Mouse (Mus musculus) regulatory T cell (primary cell): ENCODE measurements around the gene Olfr721-ps1.

Experiments used
- in situ Hi-C: fragments of 300-600 bp; cut with MboI, MseI; formaldehyde crosslinking; loops from one replicate; pipeline ENCODE4 v1.15.1; 2025; ENCODE audit warnings: high pct_unique_total_duplicates

Olfr721-ps1 gene

GRCm38 (mm10) chr14:14400998-14401397 is at the start of gene Olfr721-ps1:
TSS of gene Olfr721-ps1 (plus strand) at chr14:14401298.
- in situ Hi-C loops: no loop called here

DNA sequence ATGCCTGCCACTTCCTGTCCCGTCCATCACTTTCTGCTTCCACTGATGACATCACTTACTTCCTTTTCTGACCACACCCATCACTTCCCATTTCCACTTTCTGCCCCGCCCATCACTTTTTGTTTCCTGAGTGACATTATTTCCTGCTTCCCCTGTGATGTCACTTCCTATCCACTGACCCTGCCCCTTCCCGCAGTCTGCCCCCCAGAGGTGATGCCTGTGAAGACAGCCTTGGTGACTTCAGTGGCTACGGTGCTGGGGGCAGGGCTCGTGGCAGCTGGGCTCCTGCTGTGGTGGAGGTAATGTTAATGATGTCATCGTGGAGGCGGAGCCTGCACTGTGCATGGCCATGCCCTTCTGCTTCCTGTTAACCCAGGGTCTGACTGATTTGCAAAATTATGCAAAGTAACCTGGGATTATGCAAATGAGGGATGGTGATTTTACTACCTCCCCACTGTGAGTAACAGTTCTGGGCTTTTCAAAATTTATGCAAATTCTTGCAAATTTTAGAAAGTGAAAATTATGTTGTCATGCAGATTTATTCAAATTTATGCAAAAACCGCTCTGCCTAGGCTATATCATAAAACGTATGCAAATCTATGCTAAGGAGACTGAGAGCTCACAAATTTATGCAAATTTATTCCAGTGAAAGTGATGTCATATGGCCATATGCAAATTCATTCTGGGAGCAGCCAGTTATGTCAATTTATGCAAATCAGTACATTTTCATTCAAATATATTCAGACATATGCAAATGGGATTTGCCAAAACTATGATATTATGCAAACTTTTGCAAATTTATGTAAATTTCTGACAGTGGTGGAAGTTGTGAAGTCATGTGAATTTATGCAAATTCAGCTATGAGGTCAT is 49.1 kb upstream of the Olfr721-ps1 start:
- in situ Hi-C loops: loop anchor here (5.0 to 25.0 kb wide), 4 partner anchors 230 to 2010 kb away; partner anchors contain the start of genes Psmd6 and Top2b

DNA sequence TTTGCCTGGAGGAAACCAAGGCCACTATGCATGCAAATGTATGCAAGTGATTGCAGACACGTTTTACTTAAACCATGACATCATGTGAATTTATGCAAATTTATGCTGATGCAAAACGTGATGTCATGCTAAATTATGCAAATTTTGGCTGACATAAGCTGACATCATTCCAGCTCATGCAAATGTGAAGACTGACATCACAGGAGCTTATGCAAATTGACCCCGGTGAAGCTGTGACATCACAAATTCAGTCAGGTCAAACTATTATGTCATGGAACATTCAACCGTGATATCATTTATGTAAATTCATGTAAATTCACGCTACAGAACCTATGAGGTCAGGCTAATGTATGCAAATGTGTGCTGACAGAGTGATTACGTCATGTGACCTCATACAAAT is 48.5 kb upstream of the Olfr721-ps1 start:
- in situ Hi-C loops: loop anchor here (5.0 to 25.0 kb wide), 4 partner anchors 230 to 2010 kb away; partner anchors contain the start of genes Psmd6 and Top2b

DNA sequence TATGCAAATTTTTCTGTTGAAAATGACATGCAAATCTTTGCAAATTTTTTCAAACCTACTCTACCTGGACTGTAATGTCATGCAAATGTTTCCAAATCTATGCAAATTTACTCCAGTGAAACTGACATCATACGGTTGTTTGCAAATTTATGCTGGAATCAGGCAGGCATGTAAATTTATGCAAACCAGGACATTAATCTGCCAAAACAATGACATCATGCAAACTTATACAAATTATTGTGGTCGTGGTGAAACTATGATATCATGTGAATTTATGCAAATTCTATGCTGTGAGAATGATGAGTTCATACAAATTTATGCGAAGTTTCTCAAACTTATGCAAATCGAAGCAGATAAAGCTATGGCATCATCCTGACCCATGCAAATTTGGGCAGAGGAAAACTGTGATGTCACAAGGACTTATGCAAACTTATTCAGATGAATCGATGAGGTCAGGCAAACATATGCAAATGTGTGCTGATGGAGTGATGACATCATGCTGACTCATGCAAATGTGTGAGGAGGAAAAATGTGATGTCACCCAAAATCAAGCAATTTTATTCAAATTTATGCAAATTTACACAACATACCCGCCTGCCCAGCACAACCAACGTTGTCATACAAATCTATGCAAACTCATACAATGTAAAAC is 47.9 kb upstream of the Olfr721-ps1 start:
- in situ Hi-C loops: loop anchor here (5.0 to 25.0 kb wide), 4 partner anchors 231 to 2009 kb away; partner anchors contain the start of genes Psmd6 and Top2b

GRCm38 (mm10) chr14:14353740-14354510 is 47.2 kb upstream of the Olfr721-ps1 start:
- in situ Hi-C loops: loop anchor here (5.0 to 25.0 kb wide), 4 partner anchors 232 to 2008 kb away; partner anchors contain the start of genes Psmd6 and Top2b

GRCm38 (mm10) chr14:14354511-14355359 is 46.4 kb upstream of the Olfr721-ps1 start:
- in situ Hi-C loops: loop anchor here (5.0 to 25.0 kb wide), 5 partner anchors 232 to 2008 kb away; partner anchors contain the start of genes Psmd6 and Top2b

DNA sequence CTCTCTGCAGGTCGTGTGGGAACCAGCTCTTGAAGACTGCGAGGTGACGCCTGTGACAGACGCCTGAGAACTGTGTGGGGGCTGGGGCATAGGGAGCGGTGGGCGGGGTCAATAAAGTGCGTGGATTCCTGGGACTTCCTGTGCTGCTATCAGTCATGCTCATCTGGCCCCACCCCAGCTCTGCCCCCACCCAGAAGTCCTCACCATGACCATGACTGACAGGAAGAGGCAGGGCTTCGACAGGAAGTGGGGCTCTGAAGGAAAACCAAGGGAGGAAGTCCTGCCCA is 45.8 kb upstream of the Olfr721-ps1 start:
- in situ Hi-C loops: loop anchor here (5.0 to 25.0 kb wide), 3 partner anchors 342 to 2007 kb away; partner anchors contain the start of gene Top2b

DNA sequence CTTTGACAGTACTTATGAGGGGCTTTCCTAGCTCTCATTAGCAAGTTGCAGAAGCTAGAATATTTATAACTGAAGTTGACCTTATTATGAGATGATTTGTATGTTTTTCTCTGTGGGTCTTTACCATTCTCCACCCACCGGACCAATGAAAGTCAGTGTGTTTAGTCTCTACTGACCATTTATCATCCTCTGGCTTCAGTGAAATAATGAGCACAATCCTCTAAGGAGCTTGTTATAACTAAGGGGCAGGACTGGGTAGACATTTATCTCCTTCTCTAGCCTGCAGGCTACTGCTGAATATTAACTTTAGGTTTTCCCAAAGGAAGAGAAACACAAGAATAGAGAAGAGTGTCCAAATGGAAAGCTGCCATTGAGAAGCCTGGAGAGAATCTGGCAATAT is 5.6 kb upstream of the Olfr721-ps1 start:
- in situ Hi-C loops: no loop called here

- in situ Hi-C loops: no loop called here
These were observed 35.1 kb downstream of the Olfr721-ps1 start for GRCm38 (mm10) chr14:14436078-14436658.
